Mouse (Mus musculus): ENCODE data around the gene Nr4a1.

The Nr4a1 gene

GRCm38 (mm10) chr15:101233641-101234275, 20.3 kb upstream of the Nr4a1 start:
- no peak for DNase-seq (ENCODE audit: low spot score)

- no peak for DNase-seq (ENCODE audit: low spot score)
Measured at GRCm38 (mm10) chr15:101234611-101235341, 19.3 kb upstream of the Nr4a1 start.

- no peak for DNase-seq (ENCODE audit: low spot score)
Measured at GRCm38 (mm10) chr15:101235342-101235698, 18.7 kb upstream of the Nr4a1 start.

GRCm38 (mm10) chr15:101235728-101236327, 18.2 kb upstream of the Nr4a1 start:
- no peak for DNase-seq (ENCODE audit: low spot score)

- peak; percentile 80 for DNase-seq (ENCODE audit: low spot score)
Measured at GRCm38 (mm10) chr15:101236878-101237277, 17.2 kb upstream of the Nr4a1 start.

GRCm38 (mm10) chr15:101238885-101239511, 15.1 kb upstream of the Nr4a1 start:
- peak; percentile 82 for DNase-seq (ENCODE audit: low spot score)

- DNase-seq (ENCODE audit: low spot score), result no peak
Measured at GRCm38 (mm10) chr15:101239821-101240220, 14.2 kb upstream of the Nr4a1 start.

GRCm38 (mm10) chr15:101240799-101241204, 13.3 kb upstream of the Nr4a1 start:
- peak; percentile 93 for DNase-seq (ENCODE audit: low spot score)

GRCm38 (mm10) chr15:101241236-101241635, 12.8 kb upstream of the Nr4a1 start:
- no peak for DNase-seq (ENCODE audit: low spot score)

- DNase-seq (ENCODE audit: low spot score), result no peak
Measured at GRCm38 (mm10) chr15:101241853-101242252, 12.2 kb upstream of the Nr4a1 start.

- DNase-seq (ENCODE audit: low spot score), result peak; percentile 50
Measured at GRCm38 (mm10) chr15:101242645-101243044, 11.4 kb upstream of the Nr4a1 start.

- no peak for DNase-seq (ENCODE audit: low spot score)
Measured at GRCm38 (mm10) chr15:101244012-101244411, 10.1 kb upstream of the Nr4a1 start.

- DNase-seq (ENCODE audit: low spot score), result peak; percentile 98
Measured at GRCm38 (mm10) chr15:101246231-101247154, 7.6 kb upstream of the Nr4a1 start.

- no peak for DNase-seq (ENCODE audit: low spot score)
Measured at GRCm38 (mm10) chr15:101247155-101247498, 6.9 kb upstream of the Nr4a1 start.

- DNase-seq (ENCODE audit: low spot score), result no peak
Measured at GRCm38 (mm10) chr15:101248029-101248710, 5.9 kb upstream of the Nr4a1 start.

GRCm38 (mm10) chr15:101250220-101250800, 3.8 kb upstream of the Nr4a1 start:
- no peak for DNase-seq (ENCODE audit: low spot score)

GRCm38 (mm10) chr15:101251930-101252329, 2.1 kb upstream of the Nr4a1 start:
- no peak for DNase-seq (ENCODE audit: low spot score)

GRCm38 (mm10) chr15:101252614-101253013, 1.5 kb upstream of the Nr4a1 start:
- no peak for DNase-seq (ENCODE audit: low spot score)

GRCm38 (mm10) chr15:101253563-101253885, 545 bp upstream of the Nr4a1 start:
- DNase-seq (ENCODE audit: low spot score), result no peak

GRCm38 (mm10) chr15:101255842-101256462, 1.9 kb downstream of the Nr4a1 start:
- DNase-seq (ENCODE audit: low spot score), result no peak
